Mouse (Mus musculus) liver, adult (tissue): ENCODE measurements around the gene Rps26.

ENCODE experiments used
- GATA4 ChIP-seq: IDR thresholded peaks from 2 replicates; pipeline ENCODE4 v1.6.1; 2014; ENCODE audit warnings: mild to moderate bottlenecking, low read length; ENCODE audit not compliant: insufficient replicate concordance

Gene Rps26

GRCm38 (mm10) chr10:128587120-128587519 lies 39.4 kb downstream of the Rps26 start:
- TF ChIP-seq GATA4: no peak

- TF ChIP-seq GATA4: no peak
Measured at GRCm38 (mm10) chr10:128586546-128586945, 40.0 kb downstream of the Rps26 start.

- TF ChIP-seq GATA4: no peak
Measured at GRCm38 (mm10) chr10:128584386-128584785, 42.2 kb downstream of the Rps26 start.

- TF ChIP-seq GATA4: no peak
Measured at GRCm38 (mm10) chr10:128583644-128584043, 42.9 kb downstream of the Rps26 start.

- no peak for TF ChIP-seq GATA4
Measured at GRCm38 (mm10) chr10:128579731-128580130, 46.8 kb downstream of the Rps26 start.

- TF ChIP-seq GATA4: no peak
Measured at GRCm38 (mm10) chr10:128579298-128579697, 47.2 kb downstream of the Rps26 start.

DNA sequence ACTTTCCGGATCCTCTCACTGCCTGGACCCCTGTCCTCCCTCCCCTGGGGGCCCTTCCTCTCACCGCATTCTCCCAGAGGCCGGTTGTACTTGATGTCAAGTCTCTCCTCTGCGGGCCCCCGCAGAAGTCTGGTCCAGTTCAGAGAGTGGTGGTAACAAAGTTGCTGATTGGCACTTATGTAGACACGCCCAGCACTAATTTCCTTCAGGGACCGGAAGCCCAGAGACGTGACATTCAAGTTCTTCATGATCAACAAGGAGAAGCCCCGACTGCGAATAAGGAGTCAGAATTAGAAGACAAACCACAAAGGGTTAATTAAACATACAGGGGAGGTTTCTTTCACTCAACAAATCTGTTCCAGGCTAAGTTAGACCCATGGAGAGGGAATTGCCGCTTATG lies 48.2 kb downstream of the Rps26 start:
- TF ChIP-seq GATA4: no peak

DNA sequence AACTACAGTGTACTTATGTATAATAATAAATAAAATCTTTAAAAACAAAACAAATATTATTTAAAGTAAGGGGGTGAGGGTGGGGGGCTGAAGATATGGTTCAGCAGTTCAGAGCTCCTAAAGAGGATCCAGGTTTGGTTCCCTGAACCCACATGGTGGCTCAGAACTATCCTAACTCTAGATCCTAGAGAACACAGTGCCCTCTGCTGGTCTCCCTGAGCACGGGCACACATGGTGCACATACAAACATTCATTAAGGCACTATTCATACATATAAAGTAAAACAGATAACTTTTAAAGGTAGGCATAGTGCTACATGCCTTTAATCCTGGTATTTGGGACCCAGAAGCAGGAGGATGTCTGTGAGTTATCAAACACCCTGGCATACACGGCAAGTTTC lies 51.5 kb downstream of the Rps26 start:
- no peak for TF ChIP-seq GATA4
